9 mouse cellular contexts compared by ENCODE assay signal in genomic region chr1:151390029-151390428, GRCm38 (mm10). TPM values are rescaled to one million over a fixed set of nuclear protein-coding genes. Genes with fewer than 3 reads are reported as not detected.
DNase-seq lines count a peak whose midpoint lies in the region; ATAC-seq lines count a peak whose summit lies in the region.
"Had no signal": no experiment of that assay in that cellular context is flagged by ENCODE, and none has a peak within 500 bp of the region (broad histone marks: within the 10 kb centered on the region; RNA-seq: fewer than 3 reads in every experiment).

No protein-coding gene starts in this region.

- no peaks in the 10 kb centered on the region for H3K27me3 ChIP-seq in midbrain, embryonic 14.5 days (ENCODE audit: control insufficient read depth, insufficient read depth, low read length)
- H3K27me3 ChIP-seq in midbrain, embryonic 11.5 days (ENCODE audit: control insufficient read depth, insufficient read depth, low read length), result no peaks in the 10 kb centered on the region
- H3K27me3 ChIP-seq: liver, embryonic 15.5 days had no signal

- no peaks in the 10 kb centered on the region for H3K9me3 ChIP-seq in midbrain, embryonic 14.5 days (ENCODE audit: control insufficient read depth, low read length)
- H3K9me3 ChIP-seq in midbrain, embryonic 11.5 days (ENCODE audit: control insufficient read depth, low read length), result no peaks in the 10 kb centered on the region
- H3K9me3 ChIP-seq: liver, embryonic 15.5 days had no signal

- peaks cover 15% of the 10 kb centered on the region; the same call in 1 of the 2 replicates for H3K36me3 ChIP-seq in midbrain, embryonic 14.5 days (ENCODE audit: control insufficient read depth, insufficient read depth, low read length)
- H3K36me3 ChIP-seq in midbrain, embryonic 11.5 days (ENCODE audit: control insufficient read depth, insufficient read depth, low read length), result no peaks in the 10 kb centered on the region

- DNase-seq in cerebellum, postnatal 10 days, result peak; percentile 20 to 24
- DNase-seq in cerebellum, adult 18-20 months, result no peak
- peak; percentile 45 for DNase-seq in midbrain, embryonic 14.5 days
- no peak for DNase-seq in midbrain, embryonic 11.5 days (ENCODE audit: low spot score, missing footprints)
- peak; percentile 61 for DNase-seq in embryo, embryonic 10 days (ENCODE audit: low spot score)
- DNase-seq in mesoderm, embryonic 11.5 days (ENCODE audit: low read depth, low spot score), result peak; percentile 23
- DNase-seq in cerebellum, adult 9-10 months, result no peak

- H3K4me3 ChIP-seq in midbrain, embryonic 14.5 days (replicated peaks; ENCODE audit: low read depth, low read length), result no peak overlapping the region
- H3K4me3 ChIP-seq in midbrain, embryonic 11.5 days (ENCODE audit: low read depth, low read length), result no peak overlapping the region
- H3K4me3 ChIP-seq: liver, embryonic 15.5 days had no signal

- H3K4me2 ChIP-seq in midbrain, embryonic 14.5 days (ENCODE audit: low read length), result no peak overlapping the region
- H3K4me2 ChIP-seq in midbrain, embryonic 11.5 days, result no peak overlapping the region
- H3K4me2 ChIP-seq: liver, embryonic 15.5 days had no signal

- no peak for ATAC-seq in midbrain, embryonic 14.5 days (ENCODE audit: low FRiP score, low TSS enrichment)
- ATAC-seq in midbrain, embryonic 11.5 days (ENCODE audit: low FRiP score), result no peak
- ATAC-seq in erythroid progenitor cell, adult 5-6 weeks (replicated peaks; ENCODE audit: low FRiP score, poor library complexity, severe bottlenecking), result no peak

- H3K27ac ChIP-seq in midbrain, embryonic 14.5 days (replicated peaks; ENCODE audit: low read depth, low read length), result no peak overlapping the region
- H3K27ac ChIP-seq in midbrain, embryonic 11.5 days (ENCODE audit: low read depth, low read length), result no peak overlapping the region
- H3K27ac ChIP-seq: liver, embryonic 15.5 days had no signal

- no peaks in the 10 kb centered on the region for H3K4me1 ChIP-seq in midbrain, embryonic 14.5 days (ENCODE audit: control insufficient read depth, insufficient read depth, low read length)
- H3K4me1 ChIP-seq in midbrain, embryonic 11.5 days (ENCODE audit: control insufficient read depth, insufficient read depth, low read length), result no peaks in the 10 kb centered on the region
- H3K4me1 ChIP-seq: liver, embryonic 15.5 days had no signal

- WGBS in midbrain, embryonic 14.5 days, result 93% methylated on average over 1 of the region's 1 CpGs
- 91% methylated on average over 1 of the region's 1 CpGs for WGBS in midbrain, embryonic 11.5 days

- no peak overlapping the region for H3K9ac ChIP-seq in midbrain, embryonic 14.5 days (replicated peaks; ENCODE audit: low read length)
- no peak overlapping the region for H3K9ac ChIP-seq in midbrain, embryonic 11.5 days (ENCODE audit: low read length)
- H3K9ac ChIP-seq: liver, embryonic 15.5 days had no signal

RNA-seq across cellular contexts. Expression of gene Swt1, which starts 38.2 kb away (rescaled TPM):
- polyA plus RNA-seq in midbrain, embryonic 14.5 days (2014; fragmentation: Nextera tagmentation; extraction: Ambion mirVana), result 19.9 and 20.3 TPM in 2 replicates
- polyA plus RNA-seq in midbrain, embryonic 11.5 days (2014; fragmentation: Nextera tagmentation; extraction: Ambion mirVana), result 23.6 and 27.8 TPM in 2 replicates
- total RNA-seq in erythroid progenitor cell, adult 5-6 weeks (2015; ENCODE audit: low replicate concordance), result 65.2 and 94.7 TPM in 2 replicates
- 51.4 and 60.2 TPM in 2 replicates for total RNA-seq in erythroid progenitor cell, adult 5-6 weeks (2017; ENCODE audit: low replicate concordance)

RNA-seq across cellular contexts. Expression of gene Trmt1l, which starts 38.3 kb away (rescaled TPM):
- 31.1 and 42.8 TPM in 2 replicates for polyA plus RNA-seq in midbrain, embryonic 14.5 days (2014; fragmentation: Nextera tagmentation; extraction: Ambion mirVana)
- 54.3 and 56.7 TPM in 2 replicates for polyA plus RNA-seq in midbrain, embryonic 11.5 days (2014; fragmentation: Nextera tagmentation; extraction: Ambion mirVana)
- total RNA-seq in erythroid progenitor cell, adult 5-6 weeks (2015; ENCODE audit: low replicate concordance), result 23.8 and 27.7 TPM in 2 replicates
- 19.1 and 20.2 TPM in 2 replicates for total RNA-seq in erythroid progenitor cell, adult 5-6 weeks (2017; ENCODE audit: low replicate concordance)

RNA-seq across cellular contexts. Expression of gene Ivns1abp, which starts 45.8 kb away (rescaled TPM):
- 182 and 297 TPM in 2 replicates for polyA plus RNA-seq in midbrain, embryonic 14.5 days (2014; fragmentation: Nextera tagmentation; extraction: Ambion mirVana)
- polyA plus RNA-seq in midbrain, embryonic 11.5 days (2014; fragmentation: Nextera tagmentation; extraction: Ambion mirVana), result 434 and 473 TPM in 2 replicates
- 54.1 and 68.8 TPM in 2 replicates for total RNA-seq in erythroid progenitor cell, adult 5-6 weeks (2015; ENCODE audit: low replicate concordance)
- total RNA-seq in erythroid progenitor cell, adult 5-6 weeks (2017; ENCODE audit: low replicate concordance), result 51.1 and 58.4 TPM in 2 replicates

Comparison
In these comparisons a context has a peak if more than half of its experiments do, and no peak if none do; other contexts are left out.
1. DNase-seq: peak in cerebellum, postnatal 10 days (2 of 2), midbrain, embryonic 14.5 days (single experiment), embryo, embryonic 10 days (single experiment) and mesoderm, embryonic 11.5 days (single experiment); none in cerebellum, adult 18-20 months (0 of 2), midbrain, embryonic 11.5 days (single experiment) and cerebellum, adult 9-10 months (single experiment).